Mouse (Mus musculus): ENCODE measurements around the gene Lefty2.

GRCm38 (mm10) chr1:180901107-180901506, 8.2 kb downstream of the Lefty2 start:
- TF ChIP-seq CTCF (IDR thresholded peaks at IDR 0.05; ENCODE audit: low read depth) (peak; percentile 87), EP300 (IDR thresholded peaks at IDR 0.05; ENCODE audit: low read depth) (no peak)
